Mouse (Mus musculus) spleen, postnatal 4 days (tissue): ENCODE measurements around the gene Cpm.

Source experiments
- DNase-seq, 2 experiments: peaks; one replicate each; pipeline ENCODE4 v3.0.0; 2022; ENCODE audit warnings: low spot score in 2 of 2

The Cpm gene

DNA sequence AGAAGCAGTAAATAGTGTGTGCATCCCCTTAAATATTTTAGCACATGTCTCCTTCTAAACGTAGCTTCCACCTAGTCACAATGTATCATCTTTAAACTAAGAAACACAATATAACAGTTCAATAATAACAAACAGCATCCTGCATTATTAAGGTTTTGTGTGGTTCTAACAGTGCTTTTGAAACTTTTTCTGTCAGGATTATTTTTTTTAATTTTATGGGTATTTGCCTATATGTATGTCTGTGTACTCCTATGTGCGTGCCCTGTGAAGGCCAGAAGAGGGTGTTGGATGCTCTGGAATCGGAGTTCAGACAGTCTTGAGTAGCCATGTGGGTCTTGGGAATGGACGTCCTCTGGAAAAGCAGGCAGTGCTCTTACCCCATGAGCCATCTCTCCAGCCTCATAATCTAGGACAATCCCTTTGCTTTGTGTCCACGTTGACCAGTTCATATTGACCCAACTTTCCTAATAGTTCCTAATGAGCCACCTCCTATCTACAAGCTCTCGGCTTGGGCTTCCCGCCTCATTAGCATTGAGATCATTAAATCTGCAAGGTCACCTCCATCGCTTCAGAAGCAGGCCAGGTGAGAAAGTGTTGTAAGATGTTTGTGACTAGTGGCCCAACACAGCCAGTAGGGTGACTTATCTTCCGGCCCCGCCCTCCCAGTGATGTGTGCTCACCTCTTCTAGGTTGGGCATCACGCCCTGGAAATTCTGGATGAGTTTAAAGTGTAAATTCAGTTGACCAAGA is 20.2 kb downstream of the Cpm start:
- DNase-seq = no peak

DNA sequence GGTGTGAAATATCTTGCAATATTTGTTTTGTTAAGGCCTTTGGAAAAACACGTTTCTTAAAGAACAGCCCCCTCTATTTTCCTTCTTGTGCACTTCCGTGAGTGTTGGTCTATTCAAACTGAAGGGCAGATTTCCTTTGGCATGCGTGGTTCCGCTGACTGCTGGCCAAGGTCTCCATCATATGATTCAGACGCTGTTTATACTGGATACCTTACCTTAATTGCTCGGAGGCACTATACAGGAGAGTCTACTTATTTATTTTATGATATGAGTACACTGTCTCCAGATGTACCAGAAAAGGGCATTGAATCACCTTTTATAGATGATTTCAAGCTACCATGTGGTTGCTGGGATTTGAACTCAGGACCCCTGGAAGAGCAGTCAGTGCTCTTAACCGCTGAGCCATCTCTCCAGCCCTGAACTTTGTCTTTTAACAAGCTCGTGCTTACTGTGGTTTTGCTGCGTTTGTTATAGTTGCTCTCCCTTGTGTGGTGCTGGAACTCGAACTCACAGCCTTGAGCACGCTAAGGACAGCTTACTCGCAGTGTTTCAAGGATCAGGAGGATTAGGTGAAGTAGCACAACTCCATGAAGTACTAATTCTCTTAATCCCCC is 20.8 kb downstream of the Cpm start:
- no peak for DNase-seq

DNA sequence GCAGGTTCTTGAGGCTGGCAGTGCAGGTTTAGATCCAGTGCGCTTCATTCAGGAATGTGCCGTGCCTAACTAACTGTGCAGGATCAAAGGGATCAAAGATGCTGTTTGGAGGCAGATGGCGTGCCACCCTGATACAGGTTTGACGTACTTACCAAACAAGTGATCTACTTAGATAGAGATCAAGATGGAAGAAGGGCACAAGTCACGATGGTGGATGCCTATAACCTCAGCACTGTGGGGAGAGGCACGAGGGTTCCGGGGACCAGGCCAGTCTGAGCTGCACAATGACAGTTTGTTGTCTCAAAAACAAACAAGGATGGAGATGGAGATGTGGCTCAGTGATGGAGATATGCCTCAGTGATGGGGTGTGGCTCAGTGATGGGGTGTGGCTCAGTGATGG is 21.4 kb downstream of the Cpm start:
- DNase-seq = no peak

- DNase-seq = no peak
Measured at GRCm38 (mm10) chr10:117651587-117652377, 22.5 kb downstream of the Cpm start.

GRCm38 (mm10) chr10:117652378-117652774 is 23.1 kb downstream of the Cpm start:
- DNase-seq = no peak

- DNase-seq = no peak
Measured at GRCm38 (mm10) chr10:117652930-117653778, 23.9 kb downstream of the Cpm start.

GRCm38 (mm10) chr10:117653779-117654173 is 24.5 kb downstream of the Cpm start:
- DNase-seq = no peak

DNA sequence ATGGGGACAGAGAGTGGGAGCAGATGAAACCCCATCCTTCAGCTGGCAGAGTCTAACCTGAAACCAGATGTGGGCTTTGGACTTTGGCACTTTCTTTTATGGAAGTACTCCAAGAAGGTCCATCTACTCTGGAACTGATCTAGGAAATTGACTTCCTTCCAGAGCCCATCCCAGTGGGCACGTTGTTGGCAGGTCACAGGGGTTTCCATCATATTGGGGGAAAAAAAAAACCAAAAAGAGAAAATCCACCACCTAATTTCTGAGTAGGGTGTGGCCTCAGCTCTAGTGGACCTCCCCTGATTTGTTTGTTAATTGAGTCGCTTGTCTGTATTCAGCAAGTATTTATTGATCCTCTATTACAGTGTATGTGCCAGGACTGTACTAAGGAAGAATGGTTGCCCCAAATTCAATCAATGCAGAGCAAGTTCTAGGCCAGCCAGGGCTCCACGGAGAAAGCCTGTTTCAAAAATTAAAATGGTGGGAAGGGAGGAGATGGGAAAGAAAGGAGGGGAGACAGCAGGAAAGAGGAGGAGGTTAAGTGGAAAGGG is 25.4 kb downstream of the Cpm start:
- DNase-seq = no peak

DNA sequence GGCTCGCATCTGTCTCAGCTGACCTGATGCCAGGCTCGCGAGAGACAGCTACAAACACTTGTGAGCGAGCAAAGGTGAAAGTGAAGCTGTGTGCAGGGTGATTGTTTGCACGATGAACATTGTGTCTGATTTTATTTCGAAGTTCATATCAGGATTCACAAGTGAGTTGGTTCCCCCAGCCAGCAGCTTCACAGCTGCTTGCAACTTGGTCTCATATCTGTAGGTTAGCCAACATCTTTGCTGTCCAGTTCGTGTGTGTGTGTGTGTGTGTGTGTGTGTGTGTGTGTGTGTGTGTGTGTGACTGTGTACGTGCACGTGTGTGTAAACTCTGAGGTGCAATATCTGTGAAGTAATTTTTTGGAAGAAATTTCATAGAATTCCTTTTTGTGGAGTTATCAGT is 26.2 kb downstream of the Cpm start:
- no peak for DNase-seq

DNA sequence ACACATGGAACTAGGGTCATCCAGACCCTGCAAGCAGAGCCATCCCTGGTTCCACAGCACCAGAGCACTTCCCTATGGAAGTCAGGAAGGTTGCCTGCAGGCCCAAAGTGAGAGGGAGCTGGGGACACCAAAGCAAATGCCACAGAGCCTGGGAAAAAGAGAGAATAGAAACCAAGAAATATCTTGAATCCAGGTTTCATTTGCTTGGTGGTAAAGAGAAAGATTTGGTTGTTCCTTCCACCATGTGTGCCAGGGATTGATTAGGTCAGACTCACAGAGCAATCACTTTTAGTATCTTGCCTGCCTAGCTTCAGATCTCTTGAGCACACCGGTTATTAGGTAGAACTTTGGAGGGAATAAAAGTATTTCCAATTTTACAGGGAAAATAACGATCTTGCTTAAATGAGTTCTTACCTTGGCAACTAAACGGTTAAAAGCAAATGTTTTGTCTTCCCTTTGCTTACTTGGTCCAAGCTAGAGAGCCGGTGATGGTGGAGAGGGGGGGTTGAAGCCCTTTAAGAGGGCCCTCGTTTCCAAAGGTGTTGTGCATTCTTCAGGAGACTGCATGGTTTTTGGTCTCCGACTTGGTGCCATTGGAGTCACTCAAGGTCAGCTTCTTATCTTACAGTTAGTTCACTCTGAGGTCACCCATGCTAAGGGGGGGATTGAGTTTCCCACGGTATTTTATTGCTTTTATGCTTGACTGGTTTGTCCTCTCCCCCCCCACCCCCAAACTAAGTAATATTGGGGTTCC is 26.8 kb downstream of the Cpm start:
- no peak for DNase-seq

- no peak for DNase-seq
Measured at GRCm38 (mm10) chr10:117656662-117656962, 27.3 kb downstream of the Cpm start.

- DNase-seq = no peak
Measured at GRCm38 (mm10) chr10:117656985-117657658, 27.8 kb downstream of the Cpm start.

- no peak for DNase-seq
Measured at GRCm38 (mm10) chr10:117657659-117658306, 28.5 kb downstream of the Cpm start.

DNA sequence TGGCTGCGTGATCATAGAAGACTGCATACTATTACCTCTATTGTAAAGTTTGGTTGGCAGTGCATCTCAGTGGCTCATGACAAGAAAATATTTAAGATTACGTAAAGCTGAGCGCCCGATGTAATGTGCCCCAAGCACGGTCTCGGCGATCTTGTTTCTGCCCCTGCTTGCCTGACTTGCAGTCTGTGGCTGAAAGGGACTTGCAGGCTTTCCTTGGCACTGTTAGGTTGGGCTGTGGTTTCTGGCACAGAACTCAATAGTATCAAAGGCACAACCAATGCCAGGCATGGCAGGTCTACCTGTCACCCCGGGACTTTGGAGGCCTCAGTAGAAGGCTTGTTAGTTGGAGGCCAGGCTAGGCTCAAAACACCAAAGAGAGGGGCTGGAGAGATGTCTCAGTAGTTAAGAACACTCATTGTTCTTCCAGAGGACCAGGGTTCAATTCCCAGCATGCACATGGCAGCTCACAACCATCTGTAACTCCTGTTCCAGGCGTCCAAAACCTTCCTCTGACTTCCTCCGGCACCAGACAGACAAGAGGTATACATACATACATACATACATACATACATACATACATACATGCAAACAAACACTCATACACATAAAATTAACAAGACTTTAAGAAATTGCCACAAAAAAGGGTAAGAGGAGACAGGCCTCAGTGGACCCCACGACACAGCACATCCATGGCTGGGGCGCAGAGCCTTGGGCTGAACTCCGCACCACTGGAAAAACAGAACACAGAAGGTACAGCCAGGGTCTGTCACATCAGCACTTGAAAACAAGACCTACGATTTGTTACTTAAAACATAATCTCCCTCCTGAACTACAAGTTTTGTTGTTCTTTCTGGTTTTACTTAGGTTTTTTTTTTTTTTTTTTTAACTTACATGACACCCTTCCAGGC is 29.5 kb downstream of the Cpm start:
- DNase-seq = no peak

DNA sequence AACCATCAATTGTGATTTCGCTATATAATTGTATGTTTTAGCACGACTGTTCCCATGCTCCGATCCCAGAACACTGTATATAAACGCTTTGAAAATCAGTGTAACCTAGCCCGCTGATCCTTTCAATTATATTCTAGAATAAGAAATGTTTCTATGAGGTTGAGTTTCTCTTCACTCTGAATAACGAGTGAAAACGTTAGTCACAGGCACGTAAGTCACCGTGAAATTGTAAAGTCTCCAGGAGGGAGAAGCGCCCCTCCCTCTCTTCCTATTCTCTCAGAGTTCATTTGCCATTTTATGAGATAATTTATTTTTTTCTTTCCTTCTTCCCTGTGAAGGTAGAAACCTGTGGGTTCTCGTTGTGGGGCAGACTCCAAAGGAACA is 30.1 kb downstream of the Cpm start:
- DNase-seq = no peak

DNA sequence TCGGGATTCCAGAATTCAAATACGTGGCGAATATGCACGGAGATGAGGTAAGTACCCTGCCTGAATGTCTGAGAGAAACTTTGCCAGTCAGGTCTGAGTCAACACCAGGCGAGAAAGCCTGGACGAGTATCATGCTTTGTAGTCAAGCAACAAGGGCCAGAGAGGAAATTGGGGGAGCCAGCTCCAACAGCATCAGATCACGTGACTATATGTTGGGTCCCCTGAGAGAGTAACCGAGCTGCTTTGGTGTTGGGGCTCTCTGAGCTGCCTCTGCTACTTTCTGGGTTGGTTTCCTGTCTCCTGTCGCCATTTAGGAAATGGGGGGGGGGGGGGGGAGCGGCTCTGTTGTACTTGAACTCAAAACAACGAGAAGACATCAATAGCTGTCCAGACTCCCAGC is 30.5 kb downstream of the Cpm start:
- no peak for DNase-seq

DNA sequence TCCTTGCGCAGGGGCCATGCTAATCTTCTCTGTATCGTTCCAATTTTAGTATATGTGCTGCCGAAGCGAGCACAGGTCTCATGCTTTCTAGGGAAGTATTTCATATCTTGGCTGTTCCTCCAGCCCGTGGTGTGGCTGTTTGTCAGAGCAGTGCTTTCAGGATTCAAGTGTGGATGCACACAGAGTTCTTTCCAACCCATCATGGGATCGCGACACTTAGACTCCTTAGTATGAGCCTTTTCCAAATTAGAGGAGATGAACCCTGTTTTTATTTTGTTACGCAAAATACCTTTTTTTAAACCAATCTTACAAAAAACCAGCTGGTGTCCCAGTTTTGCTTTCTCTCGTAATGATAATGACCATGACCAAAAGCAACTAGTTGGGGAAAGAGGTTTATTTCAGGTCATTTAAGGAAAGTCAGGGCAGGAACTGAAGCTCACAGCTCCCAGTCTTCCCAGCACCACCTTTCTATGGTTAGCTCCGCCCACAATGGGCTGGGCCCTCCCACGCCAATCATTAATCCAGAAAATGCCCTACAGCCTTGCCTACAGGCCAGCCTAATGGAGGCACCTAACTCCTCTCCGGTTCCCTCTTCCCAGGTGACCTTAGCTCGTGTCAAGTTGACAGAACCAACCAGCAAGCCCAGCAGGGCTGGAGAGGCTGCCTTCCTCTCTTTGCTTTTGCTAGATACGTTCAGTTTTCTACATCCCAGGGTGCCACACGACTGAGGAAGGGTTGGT is 33.2 kb downstream of the Cpm start:
- no peak for DNase-seq
